Mouse (Mus musculus) retina, postnatal 7 days (tissue): Measurements from ENCODE around the gene Pax2.

Source experiments
- DNase-seq: peaks from one replicate; pipeline ENCODE4 v3.0.0-alpha.2; 2012; ENCODE audit warnings: low read depth, low spot score

The Pax2 gene

DNA sequence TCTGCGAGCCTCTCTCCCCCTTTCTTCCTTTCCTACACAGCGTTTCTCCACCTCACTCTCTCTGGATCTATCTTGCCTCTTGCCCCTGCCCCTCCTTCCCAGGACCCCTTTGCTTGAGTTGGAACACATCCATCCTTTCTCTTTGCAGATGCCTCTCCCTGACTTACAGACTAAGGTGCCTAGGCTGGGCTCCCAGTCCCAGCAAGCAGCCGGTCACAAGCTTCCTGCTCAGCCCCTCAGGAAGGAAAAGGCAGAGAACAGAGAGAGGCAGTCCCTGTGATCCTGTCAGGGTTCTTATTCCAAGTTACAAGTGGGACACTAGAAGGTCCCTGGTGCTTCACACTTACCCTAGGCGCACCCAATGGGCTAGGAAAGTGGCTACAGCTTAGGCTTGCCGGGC lies 7.6 kb upstream of the Pax2 start:
- DNase-seq = no peak

DNA sequence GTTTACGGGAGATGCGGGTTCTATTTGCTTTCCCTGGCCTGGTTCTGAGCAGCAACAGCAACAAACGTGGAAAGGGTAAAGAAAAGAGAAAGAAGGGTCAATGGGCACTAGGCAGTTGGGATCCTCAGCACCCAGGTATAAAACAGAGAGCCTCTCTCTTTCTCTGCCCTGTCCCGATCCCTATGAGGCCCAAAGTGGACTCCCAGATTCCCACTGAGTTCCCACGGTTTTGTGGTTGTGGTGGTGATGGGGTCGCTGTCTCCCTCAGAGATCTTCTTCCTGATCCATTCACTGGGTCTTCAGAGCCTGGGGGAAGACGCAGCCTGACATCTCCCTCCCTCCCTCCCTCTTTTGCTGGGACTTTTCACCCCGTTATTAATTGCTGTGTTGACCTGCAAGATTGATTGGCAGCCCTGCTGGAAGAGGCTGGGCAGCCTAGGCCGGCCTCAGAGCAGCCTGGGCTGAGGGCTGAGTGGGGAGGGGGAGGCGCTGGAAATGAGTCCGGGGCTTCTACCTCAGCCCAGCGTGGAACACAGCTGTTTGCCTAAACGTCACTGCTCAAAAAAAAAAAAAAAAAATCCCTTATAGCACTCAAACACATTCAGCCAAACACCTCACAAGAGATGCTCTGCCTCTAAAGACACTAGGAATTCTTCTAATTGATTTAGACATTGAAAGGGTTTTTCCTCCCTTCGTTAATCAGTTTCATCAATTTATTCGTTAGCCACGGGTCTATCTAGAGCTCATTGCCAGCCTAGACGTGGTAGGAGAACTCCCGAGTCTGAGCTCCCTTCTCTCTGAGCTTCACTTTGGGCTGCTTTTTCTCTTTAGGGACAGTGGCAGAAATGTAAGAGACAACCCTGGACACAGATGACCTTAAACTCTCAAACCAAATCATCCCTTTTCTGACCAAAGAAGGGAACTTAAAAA lies 6.5 kb upstream of the Pax2 start:
- no peak for DNase-seq

DNA sequence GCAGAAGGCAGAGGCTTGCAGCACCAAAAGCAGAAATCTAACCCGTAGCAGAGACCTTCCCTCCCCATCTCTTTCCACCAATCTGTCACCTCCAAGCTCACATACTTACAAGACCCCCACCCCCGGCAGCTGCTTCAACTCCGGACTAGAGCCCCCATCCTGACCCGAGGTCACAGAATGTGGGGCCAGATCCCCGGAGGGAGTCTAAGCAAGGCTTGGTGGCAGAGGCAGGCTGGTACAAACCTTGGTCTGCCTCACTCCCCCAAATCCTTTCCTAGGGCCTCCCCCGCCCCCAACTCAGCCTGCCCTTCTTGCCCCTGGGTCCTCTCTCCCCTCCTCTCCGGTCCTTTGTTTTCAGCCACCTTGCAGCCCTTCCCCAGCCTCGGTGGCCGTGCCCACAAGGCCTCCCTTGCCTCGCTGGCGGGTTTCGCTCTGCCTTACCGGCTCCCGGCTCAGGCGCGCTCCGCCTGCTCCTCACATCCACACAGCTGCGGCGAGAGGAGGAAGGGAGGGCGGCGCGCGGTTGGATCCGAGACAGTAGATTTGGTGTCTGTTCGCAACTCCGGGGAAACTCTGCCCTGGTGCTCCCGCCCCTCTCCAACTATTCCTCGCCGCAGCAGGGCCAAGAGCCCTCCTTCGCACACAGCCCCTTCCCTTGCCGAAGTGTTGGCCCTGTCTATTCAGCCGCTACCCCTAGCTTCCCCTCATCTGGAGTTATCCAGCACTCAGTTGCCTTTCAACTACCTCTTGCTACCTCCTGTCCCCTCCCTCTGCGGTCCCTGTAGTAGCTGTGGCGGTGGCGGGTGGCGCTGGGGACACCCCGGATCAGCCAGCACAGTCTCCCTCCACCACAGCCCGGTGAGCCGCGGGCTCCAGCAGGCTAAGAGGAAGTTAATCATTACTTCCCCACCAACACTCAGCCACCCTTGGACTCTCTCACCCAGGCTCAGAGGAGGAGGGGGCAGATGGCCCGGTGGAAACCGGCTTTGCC lies 5.5 kb upstream of the Pax2 start:
- no peak for DNase-seq

DNA sequence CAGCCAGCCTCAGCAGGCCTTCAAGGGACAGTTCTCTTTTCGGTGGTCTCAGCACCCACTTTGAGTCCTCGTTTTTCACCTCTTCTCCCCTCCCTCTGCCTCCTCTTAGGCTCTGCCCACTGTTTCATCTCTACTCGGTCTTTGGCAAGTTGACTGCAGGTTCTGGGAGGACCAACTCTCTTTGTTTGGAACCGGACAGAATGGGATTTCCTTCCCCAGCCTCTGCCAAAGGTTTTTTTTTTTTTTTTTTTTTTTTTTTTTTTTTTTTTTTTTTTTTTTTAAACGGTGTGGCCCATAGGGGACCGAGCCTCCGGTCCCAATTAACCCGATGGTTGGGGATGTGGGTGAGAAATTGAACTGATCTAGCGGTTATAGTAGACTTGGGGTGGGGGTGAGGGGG lies 4.8 kb upstream of the Pax2 start:
- no peak for DNase-seq

DNA sequence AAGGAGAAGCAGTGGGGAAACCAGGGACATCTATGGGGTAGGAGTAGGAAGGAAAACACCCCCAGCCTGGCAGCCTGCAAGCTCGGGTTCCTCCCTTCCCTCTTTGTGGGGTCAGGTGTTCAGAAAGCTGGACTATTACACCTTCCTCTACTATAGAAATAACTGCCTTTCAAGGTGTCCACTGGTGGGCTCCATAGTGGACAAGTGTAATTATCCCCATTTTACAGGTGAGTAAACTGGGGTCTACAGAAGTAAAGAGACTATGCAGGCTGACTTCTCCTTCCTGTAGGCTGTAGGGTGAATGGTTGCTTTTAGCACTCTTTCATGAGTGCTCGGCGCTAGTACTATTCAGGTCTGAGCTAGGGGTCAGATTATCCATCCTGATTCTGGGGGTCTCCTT lies 4.3 kb upstream of the Pax2 start:
- no peak for DNase-seq

DNA sequence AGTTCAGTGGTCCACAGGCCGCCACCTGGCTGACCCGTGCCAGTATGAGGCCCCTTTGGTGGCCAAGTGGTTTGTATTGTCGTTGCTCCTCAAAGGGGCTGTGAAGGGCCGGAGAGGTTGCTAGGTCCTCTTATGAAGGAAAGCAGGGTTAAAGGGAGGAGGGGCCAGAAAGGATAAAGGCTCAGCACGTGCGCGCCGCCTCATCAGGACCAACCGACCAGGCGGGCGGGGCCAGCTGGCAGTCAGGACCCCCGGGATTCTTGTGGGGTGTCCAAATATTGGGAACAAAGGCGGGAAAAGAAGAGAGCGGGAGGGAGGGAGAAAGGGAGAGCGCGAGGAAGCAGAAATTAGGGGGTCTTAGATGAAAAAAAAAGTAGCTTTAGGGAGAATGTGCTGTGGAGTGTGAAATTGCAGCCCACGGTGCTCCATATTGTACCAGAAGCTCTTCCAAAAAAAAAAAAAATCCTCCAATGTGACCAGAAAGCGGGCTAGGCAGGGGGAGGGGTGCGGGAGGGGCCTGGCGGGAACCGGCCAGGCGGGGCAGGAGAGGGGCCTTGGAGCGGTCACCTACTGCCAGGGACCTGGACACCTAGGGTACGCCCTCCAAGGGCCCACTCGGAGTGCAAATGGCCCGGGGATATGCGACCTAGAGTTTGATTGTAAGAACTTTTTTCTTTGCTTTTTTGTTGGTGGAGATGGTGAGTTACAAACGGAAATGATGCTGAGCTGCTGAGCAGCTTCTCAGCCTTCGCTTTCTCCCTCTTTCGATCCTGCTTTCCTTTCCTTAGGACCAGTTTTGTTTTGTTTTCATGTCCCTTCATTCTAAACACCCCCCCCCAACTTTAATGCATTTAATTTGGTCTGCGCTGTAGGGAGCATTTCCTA lies 3.5 kb upstream of the Pax2 start:
- no peak for DNase-seq

DNA sequence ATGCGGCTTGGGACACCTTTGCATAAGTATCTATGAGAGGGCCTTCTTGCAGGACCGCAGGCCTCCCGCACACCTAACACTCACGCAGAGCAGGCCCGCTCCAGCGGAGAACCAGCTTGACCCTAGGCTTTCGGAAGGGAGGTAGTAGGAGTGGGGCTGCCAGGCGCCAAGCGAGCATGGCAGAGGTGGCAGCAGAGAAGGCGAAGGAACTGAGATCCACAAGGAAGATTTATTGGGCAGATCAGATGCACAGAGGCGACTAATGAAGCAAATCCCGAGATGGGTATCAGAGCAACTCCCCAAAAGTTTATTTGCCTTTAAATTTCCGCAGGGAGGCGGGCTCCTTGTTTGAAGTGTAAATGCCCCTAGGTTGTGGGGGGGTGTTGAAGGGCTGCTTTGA lies 2.5 kb upstream of the Pax2 start:
- DNase-seq = no peak

DNA sequence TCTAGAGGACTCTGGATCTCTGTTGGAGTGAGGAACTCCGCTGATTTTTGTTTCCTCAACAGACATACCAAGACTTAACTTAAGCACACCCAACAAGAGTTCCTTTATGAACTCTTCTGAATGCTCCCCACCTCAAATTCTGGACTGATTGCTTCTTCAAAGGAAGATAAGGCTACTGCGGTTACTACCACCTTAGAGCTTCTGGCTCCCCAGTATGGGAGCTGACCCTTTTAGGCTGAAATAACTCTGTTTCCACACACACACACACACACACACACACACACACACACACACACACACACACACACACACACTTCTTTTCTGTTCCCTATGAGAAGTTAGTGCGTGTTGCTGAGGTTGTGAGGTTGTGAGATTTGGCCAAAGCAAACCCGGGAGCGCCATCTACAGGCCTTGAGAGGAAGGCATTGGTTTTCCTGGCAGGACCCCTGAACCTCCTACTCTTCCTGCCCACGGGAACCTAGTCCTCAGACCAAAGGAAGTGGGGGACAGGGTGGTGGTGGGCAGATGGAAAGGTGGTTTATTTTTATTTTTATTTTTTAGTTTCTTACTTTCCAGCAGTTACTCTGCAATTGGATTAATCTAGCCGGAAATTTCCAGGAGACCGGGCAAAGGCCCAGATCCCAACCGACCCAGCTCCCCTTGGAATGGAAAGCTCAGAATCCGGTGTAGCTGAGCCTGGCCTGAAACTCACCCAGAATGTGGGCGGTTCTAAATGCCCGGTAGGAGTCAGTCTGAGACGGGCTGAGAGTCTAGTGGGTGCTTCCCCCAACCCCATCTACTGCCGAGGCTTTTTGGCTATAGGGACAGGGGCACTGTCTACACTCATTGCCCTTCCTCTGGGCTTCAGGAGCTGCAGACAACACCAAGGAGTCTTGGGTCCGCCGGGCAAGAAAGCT lies 1.1 kb upstream of the Pax2 start:
- DNase-seq = peak; percentile 51

DNA sequence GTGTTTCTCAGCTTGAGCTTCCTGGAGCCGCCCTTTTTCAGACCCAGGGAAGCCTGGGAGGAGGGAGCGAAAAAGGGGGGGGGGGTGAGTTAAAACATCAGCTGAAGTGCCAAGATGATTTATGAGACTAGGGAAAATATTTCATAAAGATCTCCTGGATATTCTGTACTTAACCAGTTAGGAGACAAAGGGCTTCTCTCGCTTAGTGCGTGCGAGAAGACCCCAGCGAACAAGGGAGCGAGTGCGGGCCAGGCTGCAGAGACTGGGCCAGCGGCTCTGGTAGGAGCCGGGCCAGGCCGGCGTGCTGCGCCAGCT lies 510 bp upstream of the Pax2 start:
- DNase-seq = no peak

DNA sequence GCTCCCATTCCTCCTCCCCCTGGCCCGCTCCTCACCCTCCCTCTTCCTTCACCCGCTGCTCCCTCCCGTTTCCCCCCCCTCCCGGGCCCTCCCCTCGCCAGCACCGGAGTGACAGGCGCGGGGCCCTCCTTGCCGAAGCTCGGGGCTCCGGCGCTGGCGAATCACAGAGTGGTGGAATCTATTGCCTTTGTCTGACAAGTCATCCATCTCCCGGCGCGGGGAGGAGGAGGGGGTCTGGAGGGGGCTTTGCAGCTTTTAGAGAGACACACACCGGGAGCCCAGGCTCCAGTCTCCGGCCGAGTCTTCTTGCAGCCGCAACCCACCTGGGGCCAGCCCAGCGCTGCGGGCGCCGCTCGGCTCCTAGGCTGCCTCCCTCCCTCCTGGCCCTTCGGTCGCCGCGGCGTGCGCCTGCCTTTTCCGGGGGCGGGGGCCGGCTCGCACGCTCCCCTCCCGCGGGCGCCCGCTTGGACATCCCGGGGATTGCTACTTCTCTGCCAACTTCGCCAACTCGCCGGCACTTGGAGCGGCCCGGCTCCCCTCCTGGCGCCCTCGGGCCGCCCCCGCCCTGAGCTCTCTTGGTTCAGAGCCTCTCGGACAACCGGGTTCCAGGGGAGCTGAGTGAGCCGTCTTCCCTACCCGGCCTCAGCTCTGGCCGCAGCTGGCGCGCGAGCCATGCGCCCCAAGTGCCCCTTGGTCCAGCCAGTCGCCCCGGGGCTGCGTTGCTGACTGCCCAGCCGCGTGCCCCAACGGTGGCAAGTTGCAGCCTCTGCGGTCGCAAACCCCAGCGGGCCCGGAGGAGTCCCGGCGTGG lies 781 bp downstream of the Pax2 start:
- no peak for DNase-seq

DNA sequence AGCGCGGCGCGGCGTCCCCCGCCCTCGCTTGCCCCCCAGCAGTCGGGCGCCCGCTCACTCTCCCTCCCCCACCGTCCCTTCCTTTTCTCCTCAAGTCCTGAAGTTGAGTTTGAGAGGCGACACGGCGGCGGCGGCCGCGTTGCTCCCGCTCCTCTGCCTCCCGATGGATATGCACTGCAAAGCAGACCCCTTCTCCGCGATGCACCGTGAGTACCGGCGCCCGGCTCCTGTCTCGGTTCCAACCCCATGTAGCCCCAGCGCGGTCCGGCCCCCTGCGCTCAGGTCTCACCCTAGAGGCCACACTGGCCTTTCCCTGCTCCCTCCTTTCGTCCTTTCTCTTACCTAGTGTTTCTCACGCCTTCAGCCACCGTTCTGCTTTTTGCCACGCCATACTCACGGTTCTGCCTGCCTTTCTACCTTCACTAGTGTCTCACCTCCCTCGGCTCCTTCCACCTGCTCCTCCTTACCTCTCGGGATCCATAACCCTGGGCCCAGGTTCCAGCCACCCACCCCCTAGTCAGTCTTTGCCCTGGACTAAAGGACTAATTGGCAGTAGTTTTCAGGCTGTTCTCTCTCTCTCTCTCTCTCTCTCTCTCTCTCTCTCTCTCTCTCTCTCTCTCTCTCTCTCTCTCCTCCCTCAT lies 1.5 kb downstream of the Pax2 start:
- no peak for DNase-seq

DNA sequence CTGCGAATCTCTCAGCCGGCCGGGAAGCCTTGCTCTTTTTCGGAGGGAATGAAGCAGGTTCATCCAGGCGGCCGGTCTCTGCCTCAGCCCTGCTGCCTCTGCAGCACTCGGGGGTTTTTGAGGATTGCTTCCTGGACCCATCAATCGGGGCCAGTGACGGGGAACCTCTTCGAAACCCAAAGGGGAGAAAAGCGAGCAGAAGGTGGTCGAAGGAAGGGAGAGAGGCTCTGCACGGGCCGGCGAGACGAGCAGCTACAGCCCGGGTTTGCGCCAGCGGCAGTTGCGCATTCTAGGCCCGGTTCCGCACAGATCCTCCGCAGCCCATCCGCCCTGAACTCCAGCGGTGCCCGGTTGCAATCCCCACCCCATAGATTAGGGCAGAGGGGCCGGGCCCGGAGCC lies 3.0 kb downstream of the Pax2 start:
- DNase-seq = no peak

DNA sequence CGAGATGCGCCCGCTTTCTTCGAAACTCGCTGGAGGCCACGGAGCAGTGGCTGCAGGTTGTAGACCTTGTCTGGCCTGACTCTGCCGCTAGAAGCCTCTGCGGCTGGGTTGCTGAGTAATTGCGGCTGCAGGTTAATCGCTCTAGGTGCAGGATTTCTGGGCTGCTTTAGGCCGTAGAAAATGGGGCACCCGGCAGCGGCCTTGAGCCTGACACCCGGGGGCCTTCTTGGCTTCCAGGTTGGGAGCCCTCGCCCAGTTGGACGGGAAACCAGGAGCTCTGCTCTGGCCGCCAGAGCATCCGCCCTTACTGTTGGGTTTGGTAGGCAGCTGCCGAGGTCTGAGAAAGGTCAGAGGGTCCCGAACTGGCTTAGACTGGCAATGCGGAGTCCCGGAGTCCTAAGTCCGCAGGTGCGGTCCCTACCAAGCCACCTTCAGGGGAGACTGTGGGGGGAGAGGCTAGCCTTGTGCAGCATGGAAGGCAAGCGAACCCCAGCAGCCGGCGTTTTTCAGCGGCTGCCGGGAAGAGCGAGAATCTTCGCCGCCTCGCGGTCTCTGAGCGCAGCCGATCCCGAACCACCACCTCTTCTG lies 3.8 kb downstream of the Pax2 start:
- no peak for DNase-seq

DNA sequence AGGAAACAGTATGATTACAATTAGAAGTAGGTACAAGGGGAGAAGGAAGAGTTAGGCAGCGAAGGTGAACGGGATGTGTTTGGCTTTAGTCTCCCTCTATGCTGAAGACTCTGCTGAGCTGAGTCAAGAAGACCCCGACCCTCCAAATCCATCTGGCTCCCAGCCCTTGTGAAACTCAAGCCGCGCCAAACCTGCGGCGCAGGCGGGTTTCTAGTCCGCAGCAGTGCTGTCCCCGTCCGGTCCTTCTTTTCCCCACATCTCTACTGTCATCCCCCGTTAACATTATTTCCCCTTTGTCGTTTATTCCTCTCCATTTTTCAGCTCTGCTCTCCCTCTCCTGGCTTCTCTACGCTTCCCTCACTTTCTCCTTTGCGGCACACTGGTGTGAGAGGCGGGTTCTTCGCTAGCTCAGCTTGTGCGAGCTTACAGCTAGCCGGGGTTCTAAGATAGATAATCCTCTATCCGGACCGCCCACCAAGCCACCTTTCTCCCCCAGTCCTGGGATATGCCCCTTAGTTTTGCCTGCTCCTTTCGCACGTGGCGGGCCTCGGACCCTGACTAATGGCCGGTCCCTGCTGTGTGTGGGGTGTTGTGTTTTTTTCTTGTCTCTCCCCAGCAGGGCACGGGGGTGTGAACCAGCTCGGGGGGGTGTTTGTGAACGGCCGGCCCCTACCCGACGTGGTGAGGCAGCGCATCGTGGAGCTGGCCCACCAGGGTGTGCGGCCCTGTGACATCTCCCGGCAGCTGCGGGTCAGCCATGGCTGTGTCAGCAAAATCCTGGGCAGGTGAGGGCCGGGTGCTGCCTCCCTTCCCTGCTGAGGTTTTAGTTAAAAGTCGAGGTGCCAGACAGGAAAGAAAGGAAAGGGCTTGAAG lies 4.7 kb downstream of the Pax2 start:
- no peak for DNase-seq

DNA sequence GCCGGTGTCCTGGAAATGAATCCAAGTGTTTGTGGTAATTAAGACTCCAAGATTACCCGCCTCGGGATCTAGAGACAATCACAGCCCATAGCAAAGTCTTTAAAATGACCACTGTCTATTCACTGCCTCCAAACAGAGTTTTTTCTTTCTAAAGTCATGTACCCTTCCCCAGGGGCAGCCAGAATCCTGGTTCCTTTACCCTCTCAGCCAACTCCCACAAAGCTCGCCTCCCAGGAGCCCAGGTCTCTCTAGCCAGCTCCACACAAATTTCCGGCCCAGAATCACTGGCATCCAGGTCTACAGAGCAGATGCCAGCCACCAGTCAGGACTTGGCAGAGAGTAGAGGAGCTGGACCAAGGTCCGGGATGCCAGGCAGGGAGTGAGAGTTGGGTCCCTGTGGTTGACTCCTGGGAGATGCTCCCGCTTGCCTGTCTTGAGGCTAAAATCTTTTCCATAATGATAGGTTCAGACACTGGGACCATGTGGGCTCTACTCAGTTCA lies 6.3 kb downstream of the Pax2 start:
- no peak for DNase-seq

DNA sequence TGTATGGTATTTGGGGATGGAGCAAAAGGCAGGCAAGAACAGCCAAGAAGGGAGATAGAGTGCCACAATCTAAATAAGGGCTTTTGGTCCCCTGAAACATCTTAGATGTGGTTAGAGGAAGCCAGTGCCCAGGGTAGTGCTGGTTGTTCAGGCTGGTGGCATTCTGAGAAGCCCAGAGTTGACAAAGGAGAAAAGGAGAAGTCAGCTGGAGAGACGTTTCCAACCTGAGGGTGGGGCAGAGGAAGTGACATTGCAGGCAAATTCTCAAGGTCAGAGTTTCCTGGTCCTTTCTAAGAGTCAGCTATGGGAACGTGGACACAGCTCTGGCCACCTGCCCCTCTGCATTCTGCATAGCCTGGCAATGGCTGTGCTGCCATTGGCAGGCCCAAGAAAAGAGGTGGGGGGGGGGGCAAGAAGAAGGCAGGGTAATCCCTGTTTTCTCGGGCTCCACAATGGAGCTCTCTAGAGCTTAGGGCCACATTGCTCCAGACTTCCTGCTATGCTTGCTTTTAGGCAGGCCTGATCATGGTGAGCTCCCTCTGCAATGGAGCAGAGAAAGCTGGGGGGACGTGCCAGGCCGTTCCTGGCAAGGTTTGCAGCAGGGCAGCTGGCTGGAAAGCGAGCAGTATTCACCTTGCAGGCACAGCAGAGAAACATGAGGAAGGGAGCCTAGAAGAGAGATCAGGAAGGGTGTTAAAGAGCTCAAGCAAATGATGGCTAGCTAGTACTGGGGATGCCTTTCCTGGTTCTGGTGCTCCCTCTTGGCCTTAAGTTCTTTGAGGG lies 14.6 kb downstream of the Pax2 start:
- no peak for DNase-seq

DNA sequence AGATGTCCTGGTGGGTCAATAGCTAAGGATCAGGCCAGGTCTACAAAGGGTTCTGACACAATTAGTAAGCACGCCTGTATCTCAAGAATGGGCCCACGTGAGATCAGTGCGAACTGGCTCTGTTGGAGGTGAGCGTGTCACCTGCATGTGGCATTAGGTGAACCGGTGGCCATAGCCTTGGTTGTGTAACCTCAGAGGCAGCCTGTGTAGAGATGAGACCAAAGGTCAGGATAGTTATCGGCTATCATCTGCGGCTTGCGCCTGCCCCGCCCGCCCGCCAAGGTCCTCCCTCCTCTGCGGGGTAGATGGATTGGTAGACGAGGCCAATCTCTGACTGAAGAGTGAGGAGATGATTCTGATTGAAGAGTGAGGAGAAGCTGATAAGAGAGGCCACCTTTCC lies 15.7 kb downstream of the Pax2 start:
- no peak for DNase-seq
